ENCODE assay signal across 25 mouse cellular contexts in the genomic region with DNA sequence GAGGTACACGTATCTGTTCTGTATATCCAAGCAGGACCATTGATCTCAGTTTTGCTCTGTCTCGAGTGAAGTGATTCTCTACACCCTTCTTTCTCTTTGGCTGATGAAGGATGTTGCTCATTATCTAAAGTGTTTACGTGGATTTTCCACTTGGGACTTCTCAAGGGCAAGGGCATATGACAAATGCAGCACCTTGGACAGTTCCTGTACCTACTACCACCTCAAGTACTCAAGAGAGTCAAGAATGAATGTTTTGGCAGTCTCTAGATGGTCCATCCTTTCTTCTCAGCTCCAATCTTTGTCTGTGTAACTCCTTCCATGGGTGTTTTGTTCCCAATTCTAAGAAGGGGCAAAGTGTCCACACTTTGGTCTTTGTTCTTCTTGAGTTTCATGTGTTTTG.
DNase-seq lines count a peak whose midpoint lies in the region; ATAC-seq lines count a peak whose summit lies in the region.
"Had no signal": no experiment of that assay in that cellular context is flagged by ENCODE, and none has a peak within 500 bp of the region (broad histone marks: within the 10 kb centered on the region; RNA-seq: fewer than 3 reads in every experiment).

No protein-coding gene starts in this region.

- H3K4me3 ChIP-seq in midbrain, embryonic 13.5 days (replicated peaks): no peak overlapping the region
- H3K4me3 ChIP-seq in liver, embryonic 12.5 days: no peak overlapping the region
- H3K4me3 ChIP-seq: embryonic facial prominence, embryonic 15.5 days; forebrain, embryonic 15.5 days; neural tube, embryonic 12.5 days had no signal

- no peak for ATAC-seq in midbrain, embryonic 13.5 days
- ATAC-seq in liver, embryonic 12.5 days: no peak
- ATAC-seq: forebrain, embryonic 15.5 days had no signal

- no peaks in the 10 kb centered on the region for H3K36me3 ChIP-seq in midbrain, embryonic 13.5 days
- no peaks in the 10 kb centered on the region for H3K36me3 ChIP-seq in liver, embryonic 12.5 days
- H3K36me3 ChIP-seq: embryonic facial prominence, embryonic 15.5 days; forebrain, embryonic 15.5 days; G1E; neural tube, embryonic 12.5 days had no signal

- no peak overlapping the region for H3K4me2 ChIP-seq in midbrain, embryonic 13.5 days (replicated peaks)
- H3K4me2 ChIP-seq in liver, embryonic 12.5 days: no peak overlapping the region
- H3K4me2 ChIP-seq: embryonic facial prominence, embryonic 15.5 days; forebrain, embryonic 15.5 days; heart, embryonic 11.5 days; midbrain, embryonic 11.5 days; neural tube, embryonic 12.5 days had no signal

- no peaks in the 10 kb centered on the region; the same call in 1 of the 2 replicates for H3K4me1 ChIP-seq in midbrain, embryonic 13.5 days (replicated peaks)
- H3K4me1 ChIP-seq in liver, embryonic 12.5 days: no peaks in the 10 kb centered on the region
- H3K4me1 ChIP-seq: embryonic facial prominence, embryonic 15.5 days; neural tube, embryonic 12.5 days had no signal

- no peaks in the 10 kb centered on the region for H3K9me3 ChIP-seq in midbrain, embryonic 13.5 days
- H3K9me3 ChIP-seq in liver, embryonic 12.5 days (replicated peaks): no peaks in the 10 kb centered on the region
- H3K9me3 ChIP-seq: embryonic facial prominence, embryonic 15.5 days; forebrain, embryonic 15.5 days; neural tube, embryonic 12.5 days had no signal

- H3K9ac ChIP-seq in midbrain, embryonic 13.5 days (replicated peaks): no peak overlapping the region
- H3K9ac ChIP-seq in liver, embryonic 12.5 days: no peak overlapping the region
- H3K9ac ChIP-seq: embryonic facial prominence, embryonic 15.5 days; forebrain, embryonic 15.5 days; neural tube, embryonic 12.5 days had no signal

- H3K27me3 ChIP-seq in midbrain, embryonic 13.5 days: no peaks in the 10 kb centered on the region
- no peaks in the 10 kb centered on the region for H3K27me3 ChIP-seq in liver, embryonic 12.5 days (replicated peaks)
- H3K27me3 ChIP-seq: embryonic facial prominence, embryonic 15.5 days; forebrain, embryonic 15.5 days; neural tube, embryonic 12.5 days had no signal

- no peak overlapping the region for H3K27ac ChIP-seq in midbrain, embryonic 13.5 days
- no peak overlapping the region for H3K27ac ChIP-seq in liver, embryonic 12.5 days
- H3K27ac ChIP-seq: embryonic facial prominence, embryonic 15.5 days; forebrain, embryonic 15.5 days; neural tube, embryonic 12.5 days had no signal

- DNase-seq in embryo, embryonic 10 days (ENCODE audit: low spot score): peak; percentile 54
- DNase-seq in embryo, embryonic 9.5 days (ENCODE audit: extremely low spot score): no peak
- peak; percentile 47 for DNase-seq in 3T3-L1 (ENCODE audit: low read depth, low spot score)
- DNase-seq in ZHBTc4 (ENCODE audit: low read depth, low spot score): peak; percentile 40
- peak; percentile 56 for DNase-seq in forelimb bud, embryonic 11.5 days (ENCODE audit: low read depth, low spot score)
- DNase-seq in left cerebral cortex, postnatal 10 days (ENCODE audit: extremely low spot score in 1 of 2, low spot score in 2 of 2): no peak
- DNase-seq: adrenal gland, postnatal 14 days; cerebellum, adult 8-10 months; cerebellum, postnatal 36 days; gastrocnemius, postnatal 10 days; heart, adult 11 months; kidney, adult 2 months; layer of hippocampus, postnatal 36 days; liver; lung, postnatal 10 days; right cerebral cortex, postnatal 4 days; thymus, postnatal 14 days had no signal

- intact Hi-C loops in left cerebral cortex, postnatal 10 days (cut with DNase I): no loop called here

- 85% methylated on average over 3 of the region's 3 CpGs for WGBS in midbrain, embryonic 13.5 days
- 61% methylated on average over 3 of the region's 3 CpGs for WGBS in liver, embryonic 12.5 days (ENCODE audit: insufficient replicate concordance)

Comparison
In these comparisons a context has a peak if more than half of its experiments do, and no peak if none do; other contexts are left out.
1. DNase-seq: peak in embryo, embryonic 10 days (single experiment), 3T3-L1 (single experiment), ZHBTc4 (single experiment) and forelimb bud, embryonic 11.5 days (single experiment); none in embryo, embryonic 9.5 days (single experiment) and left cerebral cortex, postnatal 10 days (0 of 2).